Mouse (Mus musculus) left cerebral cortex, adult 8-10 months (tissue): ENCODE data around the gene Pax2. TPM values are rescaled to one million over a fixed set of nuclear protein-coding genes. Genes with fewer than 3 reads are reported as not detected.

Experiments used
- DNase-seq, 2 experiments: peaks; one replicate each; pipeline ENCODE4 v3.0.0; 2022; ENCODE audit warnings: low spot score in 2 of 2
- total RNA-seq, 4 experiments: library from RNA; stranded (reverse); gene quantifications; 2 replicates each; pipeline ENCODE4 v1.2.4; 2022

Gene Pax2
- total RNA-seq, 4 experiments from 2014 or later: 0.11 to 0.37 (median 0.37) TPM; not detected in 1

DNA sequence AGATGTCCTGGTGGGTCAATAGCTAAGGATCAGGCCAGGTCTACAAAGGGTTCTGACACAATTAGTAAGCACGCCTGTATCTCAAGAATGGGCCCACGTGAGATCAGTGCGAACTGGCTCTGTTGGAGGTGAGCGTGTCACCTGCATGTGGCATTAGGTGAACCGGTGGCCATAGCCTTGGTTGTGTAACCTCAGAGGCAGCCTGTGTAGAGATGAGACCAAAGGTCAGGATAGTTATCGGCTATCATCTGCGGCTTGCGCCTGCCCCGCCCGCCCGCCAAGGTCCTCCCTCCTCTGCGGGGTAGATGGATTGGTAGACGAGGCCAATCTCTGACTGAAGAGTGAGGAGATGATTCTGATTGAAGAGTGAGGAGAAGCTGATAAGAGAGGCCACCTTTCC, 15.7 kb downstream of the Pax2 start:
- no peak for DNase-seq

DNA sequence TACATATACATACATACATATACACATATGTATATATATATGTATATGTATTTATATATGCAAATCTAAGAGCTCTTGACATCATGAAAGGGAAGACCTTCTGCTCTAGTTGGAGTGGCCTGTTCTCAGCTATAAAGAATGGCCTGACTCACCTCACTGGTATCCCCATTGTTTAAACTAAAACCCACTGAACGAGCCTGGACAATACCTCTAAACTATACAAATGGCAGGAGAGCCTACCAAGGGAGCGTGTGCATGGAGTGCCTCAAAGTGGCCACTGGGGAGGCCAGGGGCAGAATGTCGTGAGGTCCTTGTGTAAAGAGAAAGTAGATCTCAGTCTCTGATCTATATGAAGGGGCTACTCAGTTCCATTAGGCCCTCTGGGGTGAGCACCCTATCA, 26.1 kb downstream of the Pax2 start:
- DNase-seq: no peak

DNA sequence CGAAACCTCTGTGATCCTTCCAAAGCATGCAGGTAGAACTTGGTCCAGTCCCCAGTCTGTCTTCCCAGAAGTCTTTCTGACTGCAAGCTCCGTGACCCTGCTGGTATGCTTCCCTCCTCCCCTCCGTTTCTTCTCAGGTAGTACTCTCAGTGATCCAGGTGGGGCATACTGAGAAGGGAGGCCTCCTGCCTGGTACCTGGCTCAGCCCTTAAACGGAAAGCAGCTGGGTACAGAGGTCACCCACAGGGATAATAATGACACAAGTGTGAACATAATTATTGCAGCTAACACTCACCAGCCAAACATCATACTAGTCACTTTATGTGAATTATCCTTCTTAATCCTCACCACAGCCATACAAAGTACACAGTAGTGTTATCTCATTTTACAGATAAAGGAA, 28.5 kb downstream of the Pax2 start:
- DNase-seq: no peak

- no peak for DNase-seq
These were observed 32.6 kb downstream of the Pax2 start for GRCm38 (mm10) chr19:44788488-44788887.

- DNase-seq: no peak
These were observed 36.1 kb downstream of the Pax2 start for GRCm38 (mm10) chr19:44791981-44792380.

DNA sequence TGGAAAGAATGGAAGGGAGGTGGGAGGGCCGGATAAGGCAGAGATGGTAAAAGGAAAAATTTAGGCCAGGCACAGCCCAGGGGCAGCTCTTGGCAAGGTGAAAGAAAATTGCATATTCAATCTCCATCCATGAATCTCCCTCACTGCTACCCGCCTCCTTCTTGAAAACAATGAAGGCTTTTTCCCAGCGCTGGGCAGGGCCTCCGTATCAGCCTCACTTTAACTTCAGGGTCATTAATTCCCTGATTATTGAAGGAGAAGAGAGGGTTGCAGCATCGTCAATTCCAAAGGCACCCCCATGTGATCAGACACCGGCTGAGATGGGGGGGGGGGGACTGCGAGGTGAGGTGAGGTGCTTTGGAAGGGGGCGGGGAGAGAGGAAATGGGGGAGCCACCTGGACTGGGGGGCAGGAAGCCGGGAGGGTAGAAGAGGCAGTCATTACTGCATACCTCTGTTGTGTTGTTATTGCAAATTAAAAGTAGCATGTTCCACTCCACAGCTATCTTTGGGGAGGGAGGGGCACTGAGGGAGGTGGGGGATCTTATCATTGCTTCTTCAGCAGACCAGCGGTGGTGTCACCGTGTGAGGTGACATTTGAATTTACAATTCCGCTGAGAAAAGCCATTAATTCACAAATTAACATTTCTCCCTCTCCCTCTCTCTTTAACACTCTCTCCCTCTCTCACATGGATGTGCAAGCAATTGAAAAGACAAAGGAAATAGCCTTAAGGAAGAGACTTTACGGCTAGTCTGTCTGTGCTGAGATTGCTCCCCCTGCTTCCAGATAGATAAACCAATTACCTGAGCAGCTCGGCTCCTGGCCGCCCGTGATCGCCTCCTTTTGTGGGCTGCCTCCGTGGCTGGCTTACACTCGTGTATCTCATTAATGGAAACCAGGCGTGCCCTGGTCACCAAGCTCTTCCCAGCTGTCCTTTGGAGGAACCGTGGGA, 41.5 kb downstream of the Pax2 start:
- no peak for DNase-seq

DNA sequence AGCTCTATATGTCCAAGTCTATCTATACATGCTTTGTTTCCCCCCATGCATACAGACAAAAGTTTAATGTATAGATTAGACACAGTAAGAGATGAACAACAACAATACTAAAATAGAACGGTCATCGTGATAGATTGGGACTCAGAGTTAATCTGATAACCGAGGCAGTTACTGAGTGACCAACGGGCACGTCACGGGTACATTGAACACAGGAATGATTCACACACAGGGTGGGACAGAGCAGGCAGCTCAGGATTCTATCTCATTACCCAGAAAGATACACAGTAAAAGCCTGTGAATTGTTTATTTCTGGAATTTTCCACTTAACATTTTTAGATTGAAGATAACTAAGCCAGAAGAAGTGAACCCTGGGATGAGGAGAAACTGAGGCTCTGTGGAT, 42.9 kb downstream of the Pax2 start:
- DNase-seq: no peak

DNA sequence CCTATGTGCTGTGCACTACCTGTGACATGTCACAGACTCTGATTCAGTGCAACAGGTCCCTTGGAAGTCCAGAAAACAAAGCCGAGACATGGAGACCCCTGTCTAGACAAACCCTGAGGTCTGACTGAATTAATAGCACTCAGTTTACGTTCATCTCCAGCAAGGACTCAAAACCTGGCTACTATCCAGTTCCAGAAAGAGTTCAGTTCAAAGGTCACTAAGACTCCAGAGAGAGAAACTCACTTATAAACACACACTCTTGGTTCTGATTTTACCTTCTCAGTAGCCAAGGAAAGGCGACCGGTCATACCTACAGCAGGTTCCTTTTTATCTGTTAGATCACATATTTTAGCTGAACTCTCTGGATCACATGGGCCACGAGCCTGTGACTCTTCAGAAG, 43.3 kb downstream of the Pax2 start:
- DNase-seq: no peak

GRCm38 (mm10) chr19:44800327-44800726, 44.5 kb downstream of the Pax2 start:
- DNase-seq: no peak

DNA sequence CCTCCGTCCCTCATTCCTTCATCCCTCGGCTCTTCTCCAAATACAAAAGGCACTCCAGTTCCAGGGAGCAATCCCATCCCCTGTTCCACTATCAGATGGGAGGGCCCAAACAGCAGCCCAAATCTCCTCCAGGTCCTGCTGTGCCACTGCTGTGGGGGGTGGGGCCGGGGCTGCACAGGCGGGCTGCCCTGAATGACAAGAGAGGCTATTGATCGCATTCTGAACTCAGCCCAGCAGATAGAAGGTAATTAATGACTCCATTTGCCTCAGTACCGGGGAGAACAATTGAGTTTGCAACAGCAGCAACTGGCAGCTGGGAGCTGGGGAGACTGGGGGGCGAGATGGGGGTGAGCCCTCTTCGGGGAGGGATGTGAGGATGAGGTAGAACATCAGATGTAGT, 52.9 kb downstream of the Pax2 start:
- DNase-seq: no peak

DNA sequence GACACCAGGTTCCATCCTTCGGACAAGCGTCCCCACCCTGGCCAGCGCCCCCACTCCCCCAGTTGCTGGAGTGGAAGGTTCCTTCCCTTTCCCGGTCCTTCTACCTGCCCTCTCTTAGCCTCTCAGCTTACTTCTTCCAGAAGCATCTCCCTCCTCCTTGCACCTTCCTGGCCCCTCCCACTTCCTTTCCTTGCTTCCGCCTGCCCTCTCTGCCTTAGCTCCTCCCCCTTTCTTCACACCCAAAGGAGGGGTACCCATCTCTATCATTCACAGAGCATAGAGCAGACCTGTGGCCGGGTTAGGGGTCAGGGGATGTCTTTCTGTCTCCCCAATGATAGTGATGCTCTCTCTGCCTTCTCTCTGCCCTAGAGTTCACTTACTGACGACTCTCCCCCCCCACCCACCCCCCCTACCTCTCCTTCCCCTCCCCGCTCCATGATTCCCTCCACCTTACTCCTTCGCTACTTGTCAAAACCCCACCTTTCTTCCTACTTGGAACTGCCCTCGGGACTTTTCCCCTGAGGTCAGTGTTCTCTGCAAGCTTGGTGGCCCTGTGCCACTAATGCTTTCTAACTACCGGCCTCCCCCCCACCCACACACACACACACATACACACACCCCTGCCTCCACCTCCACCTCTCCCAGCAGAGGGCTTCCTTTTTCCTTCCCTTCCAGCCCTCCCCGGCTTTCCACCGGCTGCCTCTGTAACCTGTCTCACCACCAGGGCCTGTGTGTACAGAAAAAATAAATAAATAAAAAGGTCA, 57.0 kb downstream of the Pax2 start:
- DNase-seq: no peak

- no peak for DNase-seq
These were observed 59.3 kb downstream of the Pax2 start for GRCm38 (mm10) chr19:44815111-44815510.

DNA sequence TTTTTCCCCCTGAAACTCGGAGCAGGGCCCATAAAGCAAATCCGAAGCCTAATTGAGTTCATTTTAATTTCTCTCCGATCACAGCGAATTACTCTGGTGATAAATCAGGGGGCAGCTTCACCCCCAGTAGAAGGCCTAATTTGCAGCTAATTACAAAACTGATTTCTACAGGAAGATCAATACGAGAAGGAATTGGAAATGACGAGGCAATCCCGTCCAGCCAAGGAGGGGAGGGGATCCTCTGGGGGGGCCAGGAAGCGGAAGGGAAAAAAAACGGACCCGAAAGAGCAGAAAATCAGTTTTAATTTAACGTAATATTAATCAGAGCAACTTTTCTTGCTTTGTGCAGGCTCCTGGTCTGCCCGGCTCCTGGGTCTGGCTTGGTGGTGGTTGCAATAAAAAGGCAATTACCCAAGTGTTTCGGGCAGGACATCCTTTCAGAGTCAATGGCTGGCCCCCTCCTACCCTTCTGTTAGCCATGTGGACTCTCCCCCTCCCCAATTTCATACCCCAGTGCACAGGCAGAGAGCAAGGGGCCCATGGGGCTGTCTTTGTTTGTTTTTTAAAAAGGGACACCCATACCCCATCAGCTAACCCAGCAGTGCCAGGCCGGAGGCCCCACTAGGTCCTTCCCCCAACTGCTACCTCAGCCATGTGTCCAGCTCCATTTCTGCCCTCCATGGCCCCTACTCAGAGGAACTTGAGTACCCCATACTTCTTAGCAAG, 61.7 kb downstream of the Pax2 start:
- DNase-seq: no peak

DNA sequence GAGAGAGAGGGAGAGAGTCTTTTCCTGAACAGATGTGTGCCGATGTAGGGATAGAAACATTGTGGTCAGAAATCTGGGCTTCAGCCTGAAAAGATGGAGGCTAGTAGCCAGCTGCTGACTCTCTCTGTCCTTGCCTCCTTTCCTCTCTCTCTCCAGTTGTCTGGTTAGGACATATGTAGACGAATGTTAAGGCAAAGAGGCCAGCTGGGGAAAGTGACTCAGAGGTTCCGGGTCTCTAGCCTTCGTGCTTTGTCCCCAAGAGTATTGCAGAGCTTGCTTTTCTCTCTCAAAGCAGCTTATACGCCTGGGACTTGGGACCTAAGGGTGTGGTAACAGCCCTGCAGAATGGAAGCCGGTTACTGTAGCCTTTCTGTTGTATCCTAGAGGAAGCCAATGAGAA, 62.8 kb downstream of the Pax2 start:
- no peak for DNase-seq

GRCm38 (mm10) chr19:44821581-44821980, 65.7 kb downstream of the Pax2 start:
- DNase-seq: peak in 1 of 2 experiments; percentile 9

GRCm38 (mm10) chr19:44822295-44822694, 66.5 kb downstream of the Pax2 start:
- DNase-seq: no peak

DNA sequence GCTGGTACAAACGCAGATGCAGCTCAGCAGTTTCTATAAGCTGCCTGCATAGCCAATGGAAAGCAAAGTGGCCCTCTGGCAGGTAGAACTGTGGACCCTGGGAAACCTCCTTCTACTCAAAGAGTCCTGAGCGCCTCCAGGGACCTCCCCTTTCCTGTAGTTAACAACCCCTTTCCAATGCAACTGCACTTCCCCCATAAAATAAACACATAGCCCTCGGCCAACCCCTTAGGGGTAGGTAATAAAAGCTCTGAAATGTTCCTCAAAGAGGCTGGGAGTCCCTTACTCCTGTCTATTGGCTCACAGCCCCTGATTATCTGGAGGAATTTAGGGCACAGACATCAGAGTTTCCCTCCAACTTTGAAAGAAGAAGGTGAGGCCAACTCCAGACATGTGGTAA, 67.8 kb downstream of the Pax2 start:
- DNase-seq: no peak

GRCm38 (mm10) chr19:44825216-44825768, 69.4 kb downstream of the Pax2 start:
- DNase-seq: no peak

GRCm38 (mm10) chr19:44825819-44826218, 70.0 kb downstream of the Pax2 start:
- no peak for DNase-seq

DNA sequence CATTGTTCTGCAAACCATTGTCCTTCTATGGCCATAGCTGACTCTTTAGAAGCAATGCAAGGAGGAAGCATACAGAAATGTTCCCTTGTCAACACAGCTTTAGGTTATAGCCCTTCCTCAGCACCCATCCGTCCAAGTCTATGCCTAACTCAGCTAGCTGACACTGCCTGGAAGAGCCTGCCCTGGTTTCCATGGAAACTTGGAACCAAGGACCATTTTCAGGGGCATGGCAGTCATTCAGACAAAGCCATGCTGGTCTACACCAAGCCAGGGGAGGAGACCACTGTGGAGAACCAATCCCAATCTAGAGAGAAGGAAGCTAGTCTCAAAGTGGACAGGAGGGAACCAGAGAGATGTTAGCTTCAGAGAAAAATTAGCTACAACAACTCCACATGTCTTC, 77.5 kb downstream of the Pax2 start:
- DNase-seq: no peak

DNA sequence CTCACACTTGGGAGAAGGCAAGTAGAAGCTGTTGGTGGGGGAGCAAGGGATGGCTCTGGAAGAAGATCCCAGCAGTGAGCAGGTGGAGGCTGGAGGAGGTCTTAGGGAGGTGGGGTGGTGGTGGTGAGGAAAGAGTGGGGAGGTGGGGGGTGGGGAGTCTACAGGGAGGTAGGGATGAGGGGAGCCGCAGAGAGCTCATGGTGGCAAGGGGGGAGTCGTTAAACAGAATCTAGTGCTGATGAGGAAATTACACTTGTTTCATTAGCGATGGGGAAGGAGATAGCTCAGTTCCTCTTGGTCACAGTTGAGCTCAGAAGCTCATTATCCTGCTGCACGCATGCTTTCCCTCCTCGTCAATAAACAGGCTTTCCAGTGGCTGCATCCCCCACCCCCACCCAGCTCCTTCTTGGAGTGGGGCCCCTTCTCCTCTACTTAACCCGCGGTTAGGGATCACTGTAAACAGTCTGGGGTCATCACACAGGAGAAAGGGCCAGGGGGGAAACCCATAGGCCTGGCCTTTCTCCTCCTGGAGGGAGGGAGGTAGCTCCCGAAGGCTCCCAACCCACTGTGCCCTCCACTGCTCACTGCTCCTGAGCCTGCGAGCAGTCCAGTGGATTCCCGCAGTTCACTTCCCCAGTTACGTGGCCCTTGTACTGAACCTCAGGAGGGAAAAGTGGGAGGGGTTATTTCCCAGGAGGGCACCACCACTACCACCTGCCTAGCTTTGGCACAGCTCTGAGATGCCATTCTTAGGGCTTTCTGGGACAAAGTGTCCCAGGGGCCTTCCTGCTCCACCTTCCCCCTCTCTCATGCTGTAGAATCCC, 78.6 kb downstream of the Pax2 start:
- DNase-seq: no peak
